Mouse (Mus musculus): ENCODE measurements around the gene Pitpnm1. TPM values are rescaled to one million over a fixed set of nuclear protein-coding genes. Genes with fewer than 3 reads are reported as not detected.

Pitpnm1 gene
- total and polyA plus RNA-seq, 3 experiments, result 25.3 to 51.2 TPM; not detected in 1

GRCm38 (mm10) chr19:4070311-4070710 lies 29.5 kb upstream of the Pitpnm1 start:
- TF ChIP-seq ZMIZ1 (IDR thresholded peaks at IDR 0.05; ENCODE audit: low read depth, low read length), result no peak
- TF ChIP-seq SMC3 (IDR thresholded peaks at IDR 0.05; ENCODE audit: low read depth, low read length), result no peak
- no peak for TF ChIP-seq POLR2AphosphoS5 (IDR thresholded peaks at IDR 0.05; ENCODE audit: borderline replicate concordance, low read depth, low read length)
- no peak for TF ChIP-seq GATA1 (IDR thresholded peaks at IDR 0.05; ENCODE audit: low read depth, low read length)
- TF ChIP-seq MAFK (IDR thresholded peaks at IDR 0.05; ENCODE audit: borderline replicate concordance, low read depth, low read length), result no peak
- TF ChIP-seq BHLHE40 (IDR thresholded peaks at IDR 0.05; ENCODE audit: borderline replicate concordance, low read depth, low read length), result no peak
- no peak for TF ChIP-seq MAX (IDR thresholded peaks at IDR 0.05; ENCODE audit: low read length)
- no peak for TF ChIP-seq MYB (IDR thresholded peaks at IDR 0.05; ENCODE audit: low read depth, low read length)
- TF ChIP-seq TAL1 (IDR thresholded peaks at IDR 0.05; ENCODE audit: low read length), result no peak
- TF ChIP-seq ELF1 (IDR thresholded peaks at IDR 0.05; ENCODE audit: low read depth, low read length), result no peak
- TF ChIP-seq RAD21 (IDR thresholded peaks at IDR 0.05; ENCODE audit: low read depth, low read length), result no peak
- no peak for TF ChIP-seq CHD2 (IDR thresholded peaks at IDR 0.05; ENCODE audit: low read length)
- no peak for TF ChIP-seq CHD1 (IDR thresholded peaks at IDR 0.05; ENCODE audit: low read depth, low read length)
- TF ChIP-seq MEF2A (IDR thresholded peaks at IDR 0.05; ENCODE audit: extremely low read depth, insufficient replicate concordance, low read depth, low read length, poor library complexity, severe bottlenecking), result no peak
- TF ChIP-seq TBP (IDR thresholded peaks at IDR 0.05; ENCODE audit: low read depth, low read length), result no peak
- no peak for TF ChIP-seq MYC (IDR thresholded peaks at IDR 0.05; ENCODE audit: low read depth, low read length)
- no peak for TF ChIP-seq UBTF (IDR thresholded peaks at IDR 0.05; ENCODE audit: borderline replicate concordance, insufficient read depth, low read depth, low read length)
- no peak for TF ChIP-seq E2F4 (IDR thresholded peaks at IDR 0.05; ENCODE audit: borderline replicate concordance, low read depth, low read length)
- TF ChIP-seq USF2 (IDR thresholded peaks at IDR 0.05; ENCODE audit: borderline replicate concordance in 1 of 2, insufficient read depth in 1 of 2, low read depth in 1 of 2, low read length in 2 of 2), result no peak
- no peak for TF ChIP-seq ZKSCAN1 (IDR thresholded peaks at IDR 0.05; ENCODE audit: low read depth, low read length)
- DNase-seq (ENCODE audit: low read depth, low spot score), result no peak
- H3K4me1 ChIP-seq (ENCODE audit: control insufficient read depth in 1 of 2, insufficient read depth in 2 of 2, low read length in 2 of 2), result no peaks in the 10 kb centered on the region
- H3K27ac ChIP-seq (ENCODE audit: control insufficient read depth, low read depth, low read length), result no peak overlapping the region
- no peaks in the 10 kb centered on the region for H3K36me3 ChIP-seq (ENCODE audit: control insufficient read depth in 1 of 2, insufficient read depth in 2 of 2, low read length in 2 of 2)
- H3K9me3 ChIP-seq (replicated peaks; ENCODE audit: insufficient read depth, low read length), result no peaks in the 10 kb centered on the region
- no peaks in the 10 kb centered on the region for H3K79me2 ChIP-seq (ENCODE audit: control insufficient read depth, insufficient read depth, low read length, poor library complexity)
- no peak overlapping the region for H3K9ac ChIP-seq (ENCODE audit: control insufficient read depth, low read depth, low read length, poor library complexity, severe bottlenecking)
- H3K27me3 ChIP-seq (ENCODE audit: control insufficient read depth in 1 of 2, insufficient read depth in 2 of 2, low read length in 2 of 2), result peaks cover 7 to 9% of the 10 kb centered on the region in 2 experiments
- H3K4me3 ChIP-seq (ENCODE audit: control insufficient read depth in 1 of 2, insufficient read depth in 1 of 2, low read depth in 2 of 2, low read length in 2 of 2), result no peak overlapping the region

GRCm38 (mm10) chr19:4070756-4071155 lies 29.0 kb upstream of the Pitpnm1 start:
- no peak overlapping the region for H3K9ac ChIP-seq (ENCODE audit: control insufficient read depth, low read depth, low read length, poor library complexity, severe bottlenecking)
- H3K9me3 ChIP-seq (replicated peaks; ENCODE audit: insufficient read depth, low read length), result no peaks in the 10 kb centered on the region
- peaks cover 9% of the 10 kb centered on the region in 2 experiments for H3K27me3 ChIP-seq (ENCODE audit: control insufficient read depth in 1 of 2, insufficient read depth in 2 of 2, low read length in 2 of 2)
- H3K4me3 ChIP-seq (ENCODE audit: control insufficient read depth in 1 of 2, insufficient read depth in 1 of 2, low read depth in 2 of 2, low read length in 2 of 2), result no peak overlapping the region
- DNase-seq (ENCODE audit: low read depth, low spot score), result no peak
- TF ChIP-seq ZMIZ1 (IDR thresholded peaks at IDR 0.05; ENCODE audit: low read depth, low read length), result no peak
- no peak for TF ChIP-seq CTCF (IDR thresholded peaks at IDR 0.05 in 2 of 3, conservative IDR thresholded peaks at IDR 0.05 in 1 of 3; ENCODE audit: control insufficient read depth in 1 of 3, insufficient read depth in 1 of 3, low read depth in 2 of 3, low read length in 3 of 3, poor library complexity in 1 of 3, severe bottlenecking in 1 of 3)
- TF ChIP-seq POLR2AphosphoS5 (IDR thresholded peaks at IDR 0.05; ENCODE audit: borderline replicate concordance, low read depth, low read length), result no peak
- no peak for TF ChIP-seq NRF1 (IDR thresholded peaks at IDR 0.05; ENCODE audit: insufficient read depth, low read depth, low read length, poor library complexity, severe bottlenecking)
- no peak for TF ChIP-seq SMC3 (IDR thresholded peaks at IDR 0.05; ENCODE audit: low read depth, low read length)
- no peak for TF ChIP-seq MAZ (IDR thresholded peaks at IDR 0.05; ENCODE audit: low read depth, low read length)
- TF ChIP-seq ZNF384 (IDR thresholded peaks at IDR 0.05; ENCODE audit: low read depth, low read length), result no peak
- TF ChIP-seq UBTF (IDR thresholded peaks at IDR 0.05; ENCODE audit: borderline replicate concordance, insufficient read depth, low read depth, low read length), result no peak
- TF ChIP-seq GABPA (IDR thresholded peaks at IDR 0.05; ENCODE audit: low read depth, low read length), result no peak
- TF ChIP-seq TCF12 (IDR thresholded peaks at IDR 0.05; ENCODE audit: low read depth, low read length), result no peak
- TF ChIP-seq ETS1 (IDR thresholded peaks at IDR 0.05; ENCODE audit: low read depth, low read length), result no peak
- TF ChIP-seq RAD21 (IDR thresholded peaks at IDR 0.05; ENCODE audit: low read depth, low read length), result no peak
- no peak for TF ChIP-seq RCOR1 (IDR thresholded peaks at IDR 0.05; ENCODE audit: low read depth, low read length)
- TF ChIP-seq ZC3H11A (IDR thresholded peaks at IDR 0.05; ENCODE audit: low read depth, low read length), result no peak
- no peak for TF ChIP-seq TBP (IDR thresholded peaks at IDR 0.05; ENCODE audit: low read depth, low read length)
- TF ChIP-seq ELF1 (IDR thresholded peaks at IDR 0.05; ENCODE audit: low read depth, low read length), result no peak
- TF ChIP-seq MYC (IDR thresholded peaks at IDR 0.05; ENCODE audit: low read depth, low read length), result no peak
- no peak for TF ChIP-seq NELFE (IDR thresholded peaks at IDR 0.05; ENCODE audit: low read depth, low read length)
- no peaks in the 10 kb centered on the region for H3K4me1 ChIP-seq (ENCODE audit: control insufficient read depth in 1 of 2, insufficient read depth in 2 of 2, low read length in 2 of 2)
- H3K36me3 ChIP-seq (ENCODE audit: control insufficient read depth in 1 of 2, insufficient read depth in 2 of 2, low read length in 2 of 2), result no peaks in the 10 kb centered on the region
- no peak overlapping the region for H3K27ac ChIP-seq (ENCODE audit: control insufficient read depth, low read depth, low read length)
- H3K79me2 ChIP-seq (ENCODE audit: control insufficient read depth, insufficient read depth, low read length, poor library complexity), result no peaks in the 10 kb centered on the region
